Mouse (Mus musculus): ENCODE measurements around the gene Gm49368.

DNA sequence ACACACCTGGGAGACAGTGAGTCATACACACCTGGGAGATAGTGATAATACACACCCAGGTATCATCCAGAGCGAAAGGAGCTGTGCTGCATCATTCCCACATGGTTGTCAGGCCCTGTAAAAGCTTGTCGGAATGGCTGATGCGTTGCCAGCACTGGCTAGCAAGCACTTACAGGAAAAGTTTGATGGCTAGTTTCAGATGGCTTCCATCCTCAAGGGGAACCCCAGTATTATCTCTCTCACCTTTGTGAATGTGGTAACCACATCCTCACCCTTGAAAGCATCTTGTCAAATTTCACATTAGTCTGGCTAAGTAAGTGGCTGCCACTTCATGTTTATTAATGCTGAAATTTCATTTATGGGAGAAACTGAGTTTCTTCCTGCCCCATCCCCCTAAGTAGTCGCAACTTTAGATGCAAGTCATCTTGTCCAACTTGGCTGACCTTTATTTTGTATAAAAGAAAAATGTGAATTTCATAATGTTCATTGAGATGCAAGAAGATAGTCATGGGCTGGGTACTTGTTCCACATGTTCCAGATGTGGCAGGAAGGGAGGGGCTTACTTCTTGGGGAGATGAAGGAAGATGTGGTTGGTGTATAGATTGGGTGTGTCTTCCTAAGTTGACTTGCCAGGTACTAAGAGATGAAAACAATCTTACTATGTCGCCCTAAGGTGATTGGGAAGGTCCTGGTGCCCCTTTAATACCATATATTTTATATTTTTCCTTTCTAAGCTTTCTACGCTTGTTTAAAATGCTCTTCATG lies 57.4 kb downstream of the Gm49368 start:
- TF ChIP-seq CTCF (IDR thresholded peaks at IDR 0.05; ENCODE audit: control insufficient read depth, insufficient read depth, insufficient read length): no peak
- no peak for TF ChIP-seq MYOD1 (IDR thresholded peaks at IDR 0.05; ENCODE audit: control insufficient read depth, insufficient read length, low read depth)
- TF ChIP-seq CEBPB (IDR thresholded peaks at IDR 0.05; ENCODE audit: low read depth): no peak
- no peak for TF ChIP-seq MAX (IDR thresholded peaks at IDR 0.05)
- TF ChIP-seq USF1 (IDR thresholded peaks at IDR 0.05; ENCODE audit: low read depth): no peak
- no peak for TF ChIP-seq FOSL1 (IDR thresholded peaks at IDR 0.05; ENCODE audit: insufficient read depth, low read length, poor library complexity, severe bottlenecking)

Data from C2C12 (cell line).